Mouse (Mus musculus): ENCODE data around the gene BC035947.

DNA sequence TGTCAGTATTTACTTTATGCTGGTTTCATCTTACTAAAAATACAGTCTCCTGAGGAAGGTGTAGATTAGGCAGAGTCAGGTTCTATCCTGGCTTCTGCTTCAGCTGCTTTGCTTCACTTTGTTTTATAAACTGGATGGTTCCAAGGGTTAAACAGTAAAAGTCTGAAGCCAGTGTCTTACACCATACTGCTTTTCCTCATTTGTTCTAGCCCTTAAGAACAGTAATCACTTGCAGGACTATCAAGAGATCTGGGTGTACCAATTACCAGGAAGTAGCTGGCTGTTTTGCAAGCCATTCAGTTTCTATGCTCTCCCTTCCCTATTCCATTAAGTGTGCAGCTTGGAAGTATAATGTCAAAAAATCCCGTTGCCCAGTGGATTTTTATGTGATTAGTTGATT is 4.8 kb downstream of the BC035947 start:
- no peak for TF ChIP-seq CTCF (conservative IDR thresholded peaks at IDR 0.05; ENCODE audit: low read length)
- TF ChIP-seq POU5F1 (IDR thresholded peaks at IDR 0.05; ENCODE audit: borderline replicate concordance, low read length), result no peak

Data from E14TG2a.4 (cell line).